Mouse (Mus musculus) forebrain, embryonic 16.5 days (tissue): ENCODE measurements around the gene Vmo1. TPM values are rescaled to one million over a fixed set of nuclear protein-coding genes. Genes with fewer than 3 reads are reported as not detected.
A peak's percentile ranks its signal among the peaks of the same experiment; 100 is the strongest.

Source experiments
- ATAC-seq: fragments of 200-750 bp; cut with Nextera tagmentation; 2 replicates; pipeline ENCODE4 v1.8.0; 2017; ENCODE audit warnings: mild to moderate bottlenecking, moderate library complexity
- H3K27ac ChIP-seq: fragments of 300-500 bp; sonication (generic); 2 replicates; pipeline ENCODE4 v1.5.1; 2014; ENCODE audit warnings: low read length, control low read depth
- H3K27me3 ChIP-seq: fragments of 300-500 bp; sonication (generic); replicated peaks from 2 replicates; pipeline ENCODE4 v1.6.1; 2014; ENCODE audit warnings: low read length; ENCODE audit not compliant: control insufficient read depth, insufficient read depth
- H3K36me3 ChIP-seq: fragments of 300-500 bp; sonication (generic); 2 replicates; pipeline ENCODE4 v1.6.1; 2014; ENCODE audit not compliant: control insufficient read depth, insufficient read depth
- H3K4me1 ChIP-seq: fragments of 300-500 bp; sonication (generic); replicated peaks from 2 replicates; pipeline ENCODE4 v1.6.1; 2014; ENCODE audit warnings: low read length; ENCODE audit not compliant: control insufficient read depth, insufficient read depth
- H3K4me2 ChIP-seq: fragments of 300-500 bp; sonication (generic); 2 replicates; pipeline ENCODE4 v1.6.1; 2014; ENCODE audit warnings: mild to moderate bottlenecking, low read length, control low read depth
- H3K4me3 ChIP-seq: fragments of 300-500 bp; sonication (generic); replicated peaks from 2 replicates; pipeline ENCODE4 v1.5.1; 2014; ENCODE audit warnings: mild to moderate bottlenecking, low read length, control low read depth
- H3K9ac ChIP-seq: fragments of 300-500 bp; sonication (generic); replicated peaks from 2 replicates; pipeline ENCODE4 v1.6.1; 2014; ENCODE audit warnings: low read depth, low read length, control low read depth
- H3K9me3 ChIP-seq: fragments of 300-500 bp; sonication (generic); 2 replicates; pipeline ENCODE4 v1.6.1; 2016; ENCODE audit warnings: low read length; ENCODE audit not compliant: control insufficient read depth
- WGBS: fragments of 180-500 bp; shearing (Covaris S2); extraction: QIAGEN DNeasy Blood & Tissue Kit; methylation state at CpG from one replicate; pipeline ENCODE4 v1.1.7; 2014; 5-methylcytosine and 5-hydroxymethylcytosine counted together
- polyA plus RNA-seq: library from polyadenylated mRNA; unstranded; fragments of >200 nt; fragmentation: Nextera tagmentation; extraction: Ambion mirVana; gene quantifications from 2 replicates; pipeline ENCODE4 v1.2.1, GENCODE M21; 2015

The Vmo1 gene
- polyA plus RNA-seq, 1 experiment from 2014 or later = not detected

- H3K9ac ChIP-seq = no peak overlapping the region
- peaks cover 12% of the 10 kb centered on the region for H3K4me1 ChIP-seq
- H3K27me3 ChIP-seq = 0 out of 2 replicates have a peak, but pooled peaks cover 5% of the 10 kb centered on the region
- WGBS = 82% methylated on average over 5 of the region's 5 CpGs
- ATAC-seq = no peak
- H3K9me3 ChIP-seq = no peaks in the 10 kb centered on the region
- no peak overlapping the region for H3K27ac ChIP-seq
- no peak overlapping the region for H3K4me3 ChIP-seq
- H3K4me2 ChIP-seq = no peak overlapping the region
- no peaks in the 10 kb centered on the region for H3K36me3 ChIP-seq
Measured at GRCm38 (mm10) chr11:70467902-70468619, 46.4 kb downstream of the Vmo1 start.

DNA sequence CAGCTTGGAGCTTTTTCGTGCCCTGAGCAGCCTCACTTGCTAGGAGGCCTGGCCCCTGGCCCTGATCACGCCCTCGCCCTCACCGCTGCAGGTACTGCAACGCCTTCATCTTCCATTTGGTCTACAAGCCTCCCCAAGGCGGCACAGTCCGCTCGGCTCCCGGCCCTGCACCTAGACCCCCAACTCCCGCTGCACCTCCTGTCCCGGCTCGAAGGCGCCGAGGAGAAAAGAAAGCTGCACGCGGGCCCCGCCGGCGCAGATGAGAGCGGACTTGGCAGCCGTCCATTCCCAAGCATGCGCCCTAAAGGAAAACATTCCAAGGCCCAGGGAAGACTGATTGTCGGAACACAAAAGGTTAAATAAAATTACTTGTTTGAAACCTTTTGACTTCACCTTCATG is 48.6 kb downstream of the Vmo1 start:
- Histone ChIP-seq H3K36me3 (no peaks in the 10 kb centered on the region), H3K4me3 (peak overlapping the region; percentile 21), H3K27ac (no peak overlapping the region), H3K27me3 (0 out of 2 replicates have a peak, but pooled peaks cover 5% of the 10 kb centered on the region), H3K9ac (peak overlapping the region; percentile 51), H3K4me2 (peak overlapping the region; percentile 53), H3K4me1 (peaks cover 12% of the 10 kb centered on the region), H3K9me3 (no peaks in the 10 kb centered on the region)
- no peak for ATAC-seq
- 5% methylated on average over 23 of the region's 23 CpGs for WGBS

DNA sequence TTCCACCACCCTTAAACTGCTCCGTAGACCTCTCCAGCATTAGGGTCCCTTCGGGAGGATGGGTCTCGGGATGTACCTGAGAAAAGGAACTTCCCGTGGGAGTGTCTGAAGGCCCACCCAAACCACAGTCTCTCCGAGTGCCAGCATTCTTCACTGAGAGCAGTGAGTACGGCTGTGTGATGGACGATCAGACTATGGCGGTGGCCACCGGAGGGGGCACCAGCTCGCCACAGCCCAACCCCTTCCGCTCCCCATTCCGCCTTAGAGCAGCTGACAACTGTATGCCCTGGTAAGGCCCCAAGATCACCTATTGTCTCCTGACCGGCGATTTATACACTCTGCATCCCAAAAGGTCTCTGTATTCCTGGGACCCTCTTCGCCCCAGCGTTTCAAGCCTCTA is 49.2 kb downstream of the Vmo1 start:
- Histone ChIP-seq H3K4me2 (peak overlapping the region; percentile 53), H3K27ac (no peak overlapping the region), H3K4me3 (peak overlapping the region; percentile 21; the same call in 1 of the 2 replicates), H3K27me3 (peaks cover 10% of the 10 kb centered on the region; the same call in 1 of the 2 replicates), H3K9ac (peak overlapping the region; percentile 30), H3K4me1 (peaks cover 12% of the 10 kb centered on the region), H3K9me3 (no peaks in the 10 kb centered on the region), H3K36me3 (no peaks in the 10 kb centered on the region)
- 24% methylated on average over 16 of the region's 16 CpGs for WGBS
- no peak for ATAC-seq

GRCm38 (mm10) chr11:70463970-70464369 is 50.4 kb downstream of the Vmo1 start:
- ATAC-seq = no peak
- Histone ChIP-seq H3K9ac (no peak overlapping the region), H3K4me2 (no peak overlapping the region)

More at GRCm38 (mm10) chr11:70463970-70464369, 50.4 kb downstream of the Vmo1 start:
- H3K27me3 ChIP-seq = peaks cover 16% of the 10 kb centered on the region
- 74% methylated on average over 5 of the region's 5 CpGs for WGBS
- no peaks in the 10 kb centered on the region for H3K36me3 ChIP-seq
- peaks cover 19% of the 10 kb centered on the region for H3K4me1 ChIP-seq
- H3K4me3 ChIP-seq = no peak overlapping the region
- no peak overlapping the region for H3K27ac ChIP-seq
- no peaks in the 10 kb centered on the region for H3K9me3 ChIP-seq

Other genes starting within 250 kb of the Vmo1 start
- not detected in 2 replicates for gene Alox12e, start 192.0 kb downstream of the Vmo1 start, polyA plus RNA-seq
- not detected in 2 replicates for gene Alox15, start 162.6 kb downstream of the Vmo1 start, polyA plus RNA-seq
- gene Pelp1, start 104.6 kb downstream of the Vmo1 start, polyA plus RNA-seq = 35.6 and 38.5 TPM in 2 replicates
- gene Arrb2, start 82.0 kb downstream of the Vmo1 start, polyA plus RNA-seq = 36.0 and 51.2 TPM in 2 replicates
- gene Med11, start 62.7 kb downstream of the Vmo1 start, polyA plus RNA-seq = 39.8 and 46.0 TPM in 2 replicates
- 0.46 and 0.90 TPM in 2 replicates for gene Zmynd15, start 55.2 kb downstream of the Vmo1 start, polyA plus RNA-seq
- 1.7 and 2.0 TPM in 2 replicates for gene Cxcl16, start 54.6 kb downstream of the Vmo1 start, polyA plus RNA-seq
- 0.66 and 3.4 TPM in 2 replicates for gene Tm4sf5, start 9.4 kb downstream of the Vmo1 start, polyA plus RNA-seq
- gene Gltpd2, start 4.6 kb upstream of the Vmo1 start, polyA plus RNA-seq = 0.18 TPM in 1 of 2 replicates, not detected in the other
- 713 and 749 TPM in 2 replicates for gene Psmb6, start 10.8 kb upstream of the Vmo1 start, polyA plus RNA-seq
- not detected in 2 replicates for gene Gm40193, start 18.3 kb upstream of the Vmo1 start, polyA plus RNA-seq
- 8.8 and 9.0 TPM in 2 replicates for gene Pld2, start 25.4 kb upstream of the Vmo1 start, polyA plus RNA-seq
- 13.8 and 17.5 TPM in 2 replicates for gene Mink1, start 48.3 kb upstream of the Vmo1 start, polyA plus RNA-seq
- not detected in 2 replicates for gene 4930544D05Rik, start 101.2 kb upstream of the Vmo1 start, polyA plus RNA-seq
- 0.39 TPM in 1 of 2 replicates, not detected in the other for gene Chrne, start 104.6 kb upstream of the Vmo1 start, polyA plus RNA-seq
- gene Gp1ba, start 124.5 kb upstream of the Vmo1 start, polyA plus RNA-seq = 0.15 and 0.17 TPM in 2 replicates
- gene Rnf167, start 132.6 kb upstream of the Vmo1 start, polyA plus RNA-seq = 133 and 135 TPM in 2 replicates
- gene Slc25a11, start 132.9 kb upstream of the Vmo1 start, polyA plus RNA-seq = 159 and 174 TPM in 2 replicates
- gene Pfn1, start 140.0 kb upstream of the Vmo1 start, polyA plus RNA-seq = 642 and 656 TPM in 2 replicates
- gene Eno3, start 142.6 kb upstream of the Vmo1 start, polyA plus RNA-seq = 6.5 and 8.2 TPM in 2 replicates
- 119 and 146 TPM in 2 replicates for gene Spag7, start 154.8 kb upstream of the Vmo1 start, polyA plus RNA-seq
- gene Camta2, start 173.5 kb upstream of the Vmo1 start, polyA plus RNA-seq = 17.2 and 21.3 TPM in 2 replicates
- 0.61 and 1.3 TPM in 2 replicates for gene Inca1, start 185.5 kb upstream of the Vmo1 start, polyA plus RNA-seq
- gene Kif1c, start 185.9 kb upstream of the Vmo1 start, polyA plus RNA-seq = 1.4 and 1.5 TPM in 2 replicates
- 18.2 and 18.9 TPM in 2 replicates for gene Zfp3, start 249.6 kb upstream of the Vmo1 start, polyA plus RNA-seq